Mouse (Mus musculus) forebrain, embryonic 14.5 days (tissue): ENCODE data around the gene Gm26897. TPM values are rescaled to one million over a fixed set of nuclear protein-coding genes. Genes with fewer than 3 reads are reported as not detected.

ENCODE experiments used
- ATAC-seq: fragments of 200-750 bp; cut with Nextera tagmentation; 2 replicates; pipeline ENCODE4 v1.8.0; 2017; ENCODE audit warnings: mild to moderate bottlenecking, moderate library complexity
- DNase-seq: peaks from one replicate; pipeline ENCODE4 v3.0.0-alpha.2; 2015; ENCODE audit warnings: low spot score
- H3K27ac ChIP-seq: fragments of 300-500 bp; sonication (generic); 2 replicates; pipeline ENCODE4 v1.5.1; 2014; ENCODE audit warnings: low read depth, mild to moderate bottlenecking, control low read depth, low read length, moderate library complexity
- H3K27me3 ChIP-seq: fragments of 300-500 bp; sonication (generic); replicated peaks from 2 replicates; pipeline ENCODE4 v1.6.1; 2014; ENCODE audit warnings: low read length, control low read depth, mixed read lengths; ENCODE audit not compliant: control insufficient read depth, insufficient read depth
- H3K36me3 ChIP-seq: fragments of 300-500 bp; sonication (generic); 2 replicates; pipeline ENCODE4 v1.6.1; 2014; ENCODE audit warnings: low read length, control low read depth; ENCODE audit not compliant: control insufficient read depth, insufficient read depth
- H3K4me1 ChIP-seq: fragments of 300-500 bp; sonication (generic); 2 replicates; pipeline ENCODE4 v1.6.1; 2014; ENCODE audit warnings: antibody characterized with exemption, low read length, control low read depth; ENCODE audit not compliant: control insufficient read depth, insufficient read depth
- H3K4me2 ChIP-seq: fragments of 300-500 bp; sonication (generic); 2 replicates; pipeline ENCODE4 v1.6.1; 2014; ENCODE audit warnings: mild to moderate bottlenecking, control low read depth, low read length
- H3K4me3 ChIP-seq: fragments of 300-500 bp; sonication (generic); 2 replicates; pipeline ENCODE4 v1.5.1; 2014; ENCODE audit warnings: low read depth, low read length, control low read depth
- H3K9ac ChIP-seq: fragments of 300-500 bp; sonication (generic); 2 replicates; pipeline ENCODE4 v1.6.1; 2014; ENCODE audit warnings: mild to moderate bottlenecking, low read length, control low read depth, moderate library complexity
- H3K9me3 ChIP-seq: fragments of 300-500 bp; sonication (generic); replicated peaks from 2 replicates; pipeline ENCODE4 v1.6.1; 2016; ENCODE audit warnings: low read length, control low read depth, mixed read lengths; ENCODE audit not compliant: control insufficient read depth
- WGBS: fragments of 180-500 bp; shearing (Covaris S2); extraction: QIAGEN DNeasy Blood & Tissue Kit; methylation state at CpG from one replicate; pipeline ENCODE4 v1.1.7; 2014; 5-methylcytosine and 5-hydroxymethylcytosine counted together
- polyA plus RNA-seq: library from polyadenylated mRNA; unstranded; fragments of >200 nt; fragmentation: Nextera tagmentation; extraction: Ambion mirVana; gene quantifications from 2 replicates; pipeline ENCODE4 v1.2.1, GENCODE M21; 2014

The Gm26897 gene
- polyA plus RNA-seq, 1 experiment from 2014 or later, result not detected

GRCm38 (mm10) chr5:111760721-111761480, 27.2 kb downstream of the Gm26897 start:
- Histone ChIP-seq H3K36me3 (no peaks in the 10 kb centered on the region), H3K4me2 (peak overlapping the region; percentile 64), H3K9ac (peak overlapping the region; percentile 63), H3K4me3 (peak overlapping the region; percentile 25), H3K4me1 (peaks cover 29% of the 10 kb centered on the region), H3K27ac (peak overlapping the region; percentile 95), H3K27me3 (no peaks in the 10 kb centered on the region), H3K9me3 (no peaks in the 10 kb centered on the region; the same call in 1 of the 2 replicates)
- peak; percentile 87 for DNase-seq
- peak; percentile 53 for ATAC-seq
- 19% methylated on average over 10 of the region's 10 CpGs for WGBS

DNA sequence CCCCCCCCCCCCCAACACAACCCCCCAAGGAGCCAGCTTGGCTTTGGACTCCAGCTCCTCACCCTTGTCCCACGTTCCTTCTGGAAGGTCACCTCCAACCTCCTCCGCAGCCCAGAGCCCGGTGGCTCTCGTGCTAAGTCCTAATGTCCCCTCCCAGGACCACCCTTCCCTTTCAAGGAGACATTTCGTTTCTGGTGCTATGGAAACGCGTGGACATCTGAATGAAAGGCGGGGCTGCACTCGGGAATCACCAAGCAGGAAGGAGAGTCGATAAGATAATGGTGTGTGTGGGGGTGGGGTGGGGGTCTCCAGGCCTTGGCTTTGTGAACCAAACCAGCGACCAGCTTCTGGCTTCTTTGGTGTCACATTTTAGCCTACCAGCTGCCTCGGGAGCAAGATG, 27.9 kb downstream of the Gm26897 start:
- Histone ChIP-seq H3K27ac (peak overlapping the region; percentile 95), H3K4me3 (peak overlapping the region; percentile 25), H3K9ac (peak overlapping the region; percentile 63), H3K27me3 (no peaks in the 10 kb centered on the region), H3K9me3 (no peaks in the 10 kb centered on the region; the same call in 1 of the 2 replicates), H3K4me2 (peak overlapping the region; percentile 64), H3K4me1 (peaks cover 29% of the 10 kb centered on the region), H3K36me3 (no peaks in the 10 kb centered on the region)
- under 1% methylated on average over 12 of the region's 12 CpGs for WGBS
- DNase-seq (peak; percentile 89), ATAC-seq (peak; percentile 66)

GRCm38 (mm10) chr5:111762085-111762484, 28.4 kb downstream of the Gm26897 start:
- 3% methylated on average over 17 of the region's 17 CpGs for WGBS
- Histone ChIP-seq H3K9me3 (no peaks in the 10 kb centered on the region; the same call in 1 of the 2 replicates), H3K27me3 (no peaks in the 10 kb centered on the region), H3K4me2 (peak overlapping the region; percentile 64), H3K4me1 (peaks cover 29% of the 10 kb centered on the region), H3K27ac (peak overlapping the region; percentile 95), H3K9ac (no peak overlapping the region; the same call in 1 of the 2 replicates), H3K36me3 (no peaks in the 10 kb centered on the region), H3K4me3 (peak overlapping the region; percentile 25)
- ATAC-seq (peak; percentile 91), DNase-seq (peak; percentile 97)

- 82% methylated on average over 15 of the region's 15 CpGs for WGBS
- Histone ChIP-seq H3K9ac (no peak overlapping the region), H3K4me1 (peaks cover 31% of the 10 kb centered on the region), H3K36me3 (no peaks in the 10 kb centered on the region), H3K4me2 (no peak overlapping the region), H3K4me3 (no peak overlapping the region), H3K9me3 (no peaks in the 10 kb centered on the region; the same call in 1 of the 2 replicates), H3K27ac (no peak overlapping the region), H3K27me3 (no peaks in the 10 kb centered on the region)
- DNase-seq (no peak), ATAC-seq (no peak)
These were observed 32.1 kb downstream of the Gm26897 start for GRCm38 (mm10) chr5:111765671-111766290.

- 79% methylated on average over 4 of the region's 4 CpGs for WGBS
- no peak overlapping the region for H3K4me3 ChIP-seq
These were observed 33.0 kb downstream of the Gm26897 start for GRCm38 (mm10) chr5:111766696-111767095.

DNA sequence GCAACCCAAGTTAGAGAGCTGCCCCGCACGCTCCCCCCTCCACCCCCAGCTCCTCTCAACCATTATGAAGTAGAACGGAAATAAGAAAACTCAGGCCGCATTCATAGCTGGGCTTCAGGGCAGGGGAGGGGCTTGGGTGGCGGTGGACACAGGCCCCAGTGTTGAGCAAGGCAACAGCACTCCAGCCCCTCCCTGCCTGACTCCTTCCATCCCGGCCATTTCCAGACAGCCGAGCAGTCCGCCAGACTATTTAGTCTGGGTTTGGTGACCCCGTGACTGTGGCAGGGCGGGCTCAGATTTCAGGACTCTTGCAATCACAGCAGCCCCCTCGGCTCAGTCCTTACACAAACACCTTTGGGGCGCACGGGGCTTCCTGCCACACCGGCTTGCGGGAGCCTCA, 36.5 kb downstream of the Gm26897 start:
- Histone ChIP-seq H3K27me3 (no peaks in the 10 kb centered on the region), H3K4me3 (no peak overlapping the region), H3K4me1 (peaks cover 36% of the 10 kb centered on the region), H3K9ac (peak overlapping the region; percentile 37), H3K36me3 (no peaks in the 10 kb centered on the region), H3K9me3 (no peaks in the 10 kb centered on the region; the same call in 1 of the 2 replicates), H3K4me2 (peak overlapping the region; percentile 28), H3K27ac (0 out of 2 replicates have a peak overlapping the region, but pooled peaks have one; percentile 33)
- peak; percentile 56 for DNase-seq
- 4% methylated on average over 15 of the region's 15 CpGs for WGBS
- ATAC-seq, result peak; percentile 26; the same call in 1 of the 2 replicates

More at GRCm38 (mm10) chr5:111766696-111767095, 33.0 kb downstream of the Gm26897 start:
- H3K9ac ChIP-seq, result no peak overlapping the region
- no peak for DNase-seq
- no peaks in the 10 kb centered on the region for H3K27me3 ChIP-seq
- no peak overlapping the region for H3K27ac ChIP-seq
- H3K9me3 ChIP-seq, result no peaks in the 10 kb centered on the region; the same call in 1 of the 2 replicates
- no peaks in the 10 kb centered on the region for H3K36me3 ChIP-seq
- H3K4me2 ChIP-seq, result no peak overlapping the region
- ATAC-seq, result no peak
- peaks cover 30% of the 10 kb centered on the region for H3K4me1 ChIP-seq

DNA sequence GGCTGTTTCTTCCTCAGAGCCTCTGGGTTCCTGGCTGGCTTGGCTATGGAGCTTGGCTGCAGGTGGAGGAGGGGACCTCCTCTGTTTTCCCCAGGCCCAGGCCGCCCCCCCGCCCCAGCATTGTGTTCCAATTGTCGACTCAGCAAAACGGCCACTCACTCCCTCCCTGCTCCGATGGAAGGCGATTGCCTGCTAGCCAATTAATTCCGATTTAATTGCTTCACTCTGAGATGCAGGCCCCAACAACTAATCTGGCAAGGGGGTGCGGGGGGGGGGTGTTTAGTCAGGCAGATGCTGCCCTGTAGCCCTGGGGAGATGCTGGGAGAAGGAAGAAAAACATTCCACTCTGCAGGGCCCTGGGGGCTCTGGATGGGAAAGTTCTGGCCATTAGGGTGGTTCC, 38.4 kb downstream of the Gm26897 start:
- peak; percentile 79 for ATAC-seq
- no peak overlapping the region for H3K9ac ChIP-seq
- no peaks in the 10 kb centered on the region for H3K27me3 ChIP-seq
- no peak overlapping the region for H3K4me3 ChIP-seq
- peak overlapping the region; percentile 78 for H3K27ac ChIP-seq
- DNase-seq, result peak; percentile 91
- peaks cover 36% of the 10 kb centered on the region for H3K4me1 ChIP-seq
- H3K4me2 ChIP-seq, result no peak overlapping the region
- 2% methylated on average over 8 of the region's 8 CpGs for WGBS
- H3K9me3 ChIP-seq, result no peaks in the 10 kb centered on the region
- H3K36me3 ChIP-seq, result no peaks in the 10 kb centered on the region

DNA sequence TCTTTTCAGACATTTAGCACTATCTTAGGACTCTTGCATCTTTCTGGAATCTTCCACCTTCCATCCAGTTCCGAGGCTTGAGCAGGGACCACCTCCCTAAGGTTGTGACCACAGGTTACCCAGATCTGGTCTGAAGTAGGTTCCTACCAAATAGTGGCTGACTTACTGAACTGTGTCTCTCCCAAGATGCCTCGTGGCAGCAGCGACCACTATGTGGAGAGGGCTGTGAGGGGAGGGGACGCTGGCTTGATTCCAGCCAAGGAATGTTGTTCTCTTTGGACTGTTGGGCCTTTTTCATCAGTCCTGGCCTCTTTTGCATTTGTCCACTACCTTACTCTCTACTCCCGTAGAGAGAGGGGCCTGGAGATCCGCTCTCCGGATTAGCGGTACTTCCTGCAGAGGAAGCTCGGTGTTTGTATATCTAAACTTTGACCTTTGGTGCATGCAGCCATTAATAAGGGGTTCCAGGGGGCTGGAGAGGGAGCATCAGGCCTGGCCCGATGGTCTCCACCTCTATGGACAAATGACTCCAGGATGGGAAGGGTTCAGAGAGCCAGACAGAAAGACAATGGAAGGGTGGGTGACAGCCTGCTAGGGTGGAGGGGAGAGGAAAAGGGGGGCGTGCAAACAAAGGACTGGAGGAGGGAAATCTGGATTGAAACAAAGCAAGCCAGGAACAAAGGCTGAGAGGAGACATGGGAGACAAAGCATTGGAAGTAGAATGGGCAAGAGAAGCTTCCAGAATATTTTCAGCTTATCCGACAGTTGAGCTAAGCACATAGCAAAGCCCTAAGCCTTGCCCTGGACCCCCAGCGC, 39.1 kb downstream of the Gm26897 start:
- Histone ChIP-seq H3K36me3 (no peaks in the 10 kb centered on the region), H3K4me2 (no peak overlapping the region), H3K4me1 (peaks cover 36% of the 10 kb centered on the region), H3K27me3 (no peaks in the 10 kb centered on the region), H3K27ac (peak overlapping the region; percentile 78), H3K4me3 (no peak overlapping the region), H3K9me3 (no peaks in the 10 kb centered on the region), H3K9ac (no peak overlapping the region; the same call in 1 of the 2 replicates)
- WGBS, result 22% methylated on average over 13 of the region's 13 CpGs
- peak; percentile 42 for DNase-seq
- ATAC-seq, result peak; percentile 19
